Mouse (Mus musculus): ENCODE measurements around the gene Gpd2.

Gene Gpd2

GRCm38 (mm10) chr2:57237475-57237919 lies at the start of gene Gpd2:
Gene Gpd2 (plus strand): TSS chr2:57237635.
- DNase-seq = no peak

- DNase-seq = no peak
Observed at GRCm38 (mm10) chr2:57188237-57188636, 49.2 kb upstream of the Gpd2 start.

GRCm38 (mm10) chr2:57190884-57191283 lies 46.6 kb upstream of the Gpd2 start:
- DNase-seq = no peak

GRCm38 (mm10) chr2:57199046-57199445 lies 38.4 kb upstream of the Gpd2 start:
- DNase-seq = no peak

- no peak for DNase-seq
Observed at GRCm38 (mm10) chr2:57208472-57209083, 28.9 kb upstream of the Gpd2 start.

- DNase-seq = no peak
Observed at GRCm38 (mm10) chr2:57211049-57212001, 26.1 kb upstream of the Gpd2 start.

- no peak for DNase-seq
Observed at GRCm38 (mm10) chr2:57213364-57213763, 24.1 kb upstream of the Gpd2 start.

- no peak for DNase-seq
Observed at GRCm38 (mm10) chr2:57223288-57224026, 14.0 kb upstream of the Gpd2 start.

- DNase-seq = peak; percentile 34
Observed at GRCm38 (mm10) chr2:57225236-57225635, 12.2 kb upstream of the Gpd2 start.

GRCm38 (mm10) chr2:57227425-57227824 lies 10.0 kb upstream of the Gpd2 start:
- peak; percentile 78 for DNase-seq

- DNase-seq = no peak
Observed at GRCm38 (mm10) chr2:57229647-57230240, 7.7 kb upstream of the Gpd2 start.

GRCm38 (mm10) chr2:57231432-57231831 lies 6.0 kb upstream of the Gpd2 start:
- DNase-seq = no peak

GRCm38 (mm10) chr2:57232328-57232727 lies 5.1 kb upstream of the Gpd2 start:
- DNase-seq = no peak

- no peak for DNase-seq
Observed at GRCm38 (mm10) chr2:57236246-57236645, 1.2 kb upstream of the Gpd2 start.

GRCm38 (mm10) chr2:57237026-57237425 lies 409 bp upstream of the Gpd2 start:
- peak; percentile 58 for DNase-seq

GRCm38 (mm10) chr2:57237920-57238613 lies 632 bp downstream of the Gpd2 start:
- DNase-seq = peak; percentile 80

- DNase-seq = no peak
Observed at GRCm38 (mm10) chr2:57238614-57239165, 1.3 kb downstream of the Gpd2 start.

GRCm38 (mm10) chr2:57239356-57239755 lies 1.9 kb downstream of the Gpd2 start:
- DNase-seq = peak; percentile 18

GRCm38 (mm10) chr2:57243987-57244386 lies 6.6 kb downstream of the Gpd2 start:
- DNase-seq = no peak

- no peak for DNase-seq
Observed at GRCm38 (mm10) chr2:57245721-57246328, 8.4 kb downstream of the Gpd2 start.

- no peak for DNase-seq
Observed at GRCm38 (mm10) chr2:57250113-57250512, 12.7 kb downstream of the Gpd2 start.

Data from cerebellum, adult 9-10 months (tissue).